Mouse (Mus musculus): ENCODE measurements at regions not wholly inside any gene's neighbourhood (a gene's known extent, or its start where the extent isn't known, plus 50 kb on each side); places are given as distances from the start of the nearest gene placed in this dataset.
A peak's percentile ranks its signal among the peaks of the same experiment; 100 is the strongest.

- ATAC-seq (ENCODE audit: poor library complexity, severe bottlenecking) = no peak
These were observed 68.3 kb downstream of the Ptger2 start for GRCm38 (mm10) chr14:45056291-45056690.

- ATAC-seq (ENCODE audit: poor library complexity, severe bottlenecking) = no peak
These were observed 73.7 kb downstream of the Ptger2 start for GRCm38 (mm10) chr14:45061681-45062080.

- ATAC-seq (ENCODE audit: poor library complexity, severe bottlenecking) = no peak
These were observed 76.5 kb downstream of the Ptger2 start for GRCm38 (mm10) chr14:45064498-45064897.

- no peak for ATAC-seq (ENCODE audit: poor library complexity, severe bottlenecking)
These were observed 81.7 kb downstream of the Ptger2 start for GRCm38 (mm10) chr14:45069598-45070212.

GRCm38 (mm10) chr14:45074902-45075488 lies 87.0 kb downstream of the Ptger2 start:
- ATAC-seq (ENCODE audit: poor library complexity, severe bottlenecking) = peak; percentile 34

- ATAC-seq (ENCODE audit: poor library complexity, severe bottlenecking) = no peak
These were observed 89.2 kb downstream of the Ptger2 start for GRCm38 (mm10) chr14:45077216-45077615.

GRCm38 (mm10) chr14:45079793-45080192 lies 91.8 kb downstream of the Ptger2 start:
- ATAC-seq (ENCODE audit: poor library complexity, severe bottlenecking) = peak; percentile 86

- ATAC-seq (ENCODE audit: poor library complexity, severe bottlenecking) = peak; percentile 14; the same call in 1 of the 2 replicates
These were observed 92.2 kb downstream of the Ptger2 start for GRCm38 (mm10) chr14:45080231-45080630.

GRCm38 (mm10) chr14:45083058-45083457 lies 95.1 kb downstream of the Ptger2 start:
- no peak for ATAC-seq (ENCODE audit: poor library complexity, severe bottlenecking)
